Mouse (Mus musculus) forebrain, embryonic 12.5 days (tissue): ENCODE measurements around the gene Cfap77. TPM values are rescaled to one million over a fixed set of nuclear protein-coding genes. Genes with fewer than 3 reads are reported as not detected.

ENCODE experiments used
- ATAC-seq: fragments of 200-750 bp; cut with Nextera tagmentation; 2 replicates; pipeline ENCODE4 v1.8.0; 2017; ENCODE audit warnings: moderate TSS enrichment; ENCODE audit not compliant: low FRiP score
- H3K27ac ChIP-seq: fragments of 300-500 bp; sonication (generic); 2 replicates; pipeline ENCODE4 v1.5.1; 2016; ENCODE audit warnings: mild to moderate bottlenecking
- H3K27me3 ChIP-seq: fragments of 300-500 bp; sonication (generic); 2 replicates; pipeline ENCODE4 v1.6.1; 2016; ENCODE audit warnings: mild to moderate bottlenecking
- H3K36me3 ChIP-seq: fragments of 300-500 bp; sonication (generic); replicated peaks from 2 replicates; pipeline ENCODE4 v1.6.1; 2016; ENCODE audit warnings: mild to moderate bottlenecking
- H3K4me1 ChIP-seq: fragments of 300-500 bp; sonication (generic); 2 replicates; pipeline ENCODE4 v1.6.1; 2016
- H3K4me2 ChIP-seq: fragments of 300-500 bp; sonication (generic); 2 replicates; pipeline ENCODE4 v1.6.1; 2016; ENCODE audit warnings: mild to moderate bottlenecking, moderate library complexity
- H3K4me3 ChIP-seq: fragments of 300-500 bp; sonication (generic); replicated peaks from 2 replicates; pipeline ENCODE4 v1.5.1; 2016; ENCODE audit warnings: mild to moderate bottlenecking
- H3K9ac ChIP-seq: fragments of 300-500 bp; sonication (generic); 2 replicates; pipeline ENCODE4 v1.6.1; 2016; ENCODE audit warnings: mild to moderate bottlenecking
- H3K9me3 ChIP-seq: fragments of 300-500 bp; sonication (generic); 2 replicates; pipeline ENCODE4 v1.6.1; 2016
- WGBS: fragments of 180-500 bp; shearing (Covaris S2); methylation state at CpG from one replicate; pipeline ENCODE4 v1.1.7; 2016; 5-methylcytosine and 5-hydroxymethylcytosine counted together
- polyA plus RNA-seq: library from polyadenylated mRNA; unstranded; fragments of >200 nt; fragmentation: Nextera tagmentation; extraction: Ambion mirVana; gene quantifications from 2 replicates; pipeline ENCODE4 v1.2.1, GENCODE M21; 2016

Gene Cfap77
- polyA plus RNA-seq, 1 experiment from 2014 or later: 0.26 TPM

DNA sequence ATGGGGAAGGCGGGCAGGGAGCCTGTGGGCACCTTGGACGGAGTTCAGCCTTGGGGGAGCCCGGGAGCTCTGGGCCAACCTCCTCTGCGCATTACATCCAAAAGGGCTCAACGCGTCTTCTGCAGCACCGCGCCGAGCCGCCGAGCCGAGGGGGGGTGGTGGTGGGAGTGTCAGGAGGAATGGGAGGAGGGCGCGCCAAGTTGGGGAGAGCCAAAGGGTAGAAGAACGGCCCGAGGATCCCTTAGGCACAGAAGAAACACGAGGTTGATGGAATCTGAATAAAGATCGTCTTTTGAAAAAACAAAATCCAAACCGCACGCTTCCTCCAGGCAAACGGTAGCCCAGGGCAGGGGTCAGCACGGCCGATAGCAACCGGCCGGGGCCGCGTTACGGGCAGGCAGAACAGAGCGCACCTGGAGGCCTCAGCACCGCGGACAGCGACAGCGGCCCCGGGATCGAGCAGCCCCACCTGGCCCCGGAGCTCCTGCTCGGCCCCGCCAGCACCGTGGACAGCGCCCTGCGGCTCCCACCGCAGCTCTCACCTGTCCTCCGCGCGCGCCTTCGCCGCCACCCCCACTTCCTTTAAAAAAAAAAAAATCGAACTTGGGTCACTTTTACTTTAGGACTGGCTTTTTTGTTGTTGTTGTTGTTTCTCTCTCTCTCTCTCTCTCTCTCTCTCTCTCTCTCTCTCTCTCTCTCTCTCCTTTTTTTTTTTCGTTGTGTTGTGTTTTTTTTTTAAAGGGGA, 138.9 kb downstream of the Cfap77 start:
- Histone ChIP-seq H3K4me2 (no peak overlapping the region), H3K9me3 (no peaks in the 10 kb centered on the region), H3K4me1 (peaks cover 32% of the 10 kb centered on the region), H3K4me3 (peak overlapping the region; percentile 8), H3K27me3 (peaks cover 98% of the 10 kb centered on the region), H3K27ac (no peak overlapping the region), H3K9ac (no peak overlapping the region), H3K36me3 (no peaks in the 10 kb centered on the region)
- ATAC-seq: no peak
- under 1% methylated on average over 42 of the region's 50 CpGs for WGBS

DNA sequence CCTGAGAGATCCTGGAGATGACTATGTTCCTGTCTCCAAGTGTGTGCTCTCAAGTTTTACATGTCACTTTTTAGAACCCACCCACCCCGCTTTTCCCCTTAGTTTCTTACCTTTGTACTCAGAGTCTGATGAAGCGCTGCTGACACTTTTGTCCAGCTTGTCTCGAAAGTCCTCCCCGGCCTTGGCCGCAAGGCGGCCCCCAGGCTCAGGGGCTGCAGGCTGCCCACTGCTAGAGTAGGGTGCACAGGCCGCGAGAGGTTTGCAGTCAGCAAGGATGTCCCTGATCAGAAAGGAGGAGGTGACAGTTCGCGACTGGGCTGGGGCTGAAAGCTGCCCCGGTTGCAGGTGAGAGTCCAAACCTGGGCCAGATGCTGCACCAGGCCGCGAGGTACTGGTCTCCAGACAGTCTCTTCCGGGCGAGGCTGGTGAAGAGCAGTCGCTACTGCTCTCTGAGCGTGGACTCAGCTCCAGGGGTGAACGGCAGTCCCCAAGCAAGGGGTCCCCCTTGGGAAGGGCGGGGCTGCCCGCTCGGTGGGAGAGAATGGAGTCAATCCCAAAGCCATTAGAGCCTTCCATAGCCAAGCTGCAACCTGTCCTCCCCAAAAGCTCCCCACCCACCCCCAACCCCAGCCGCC, 139.6 kb downstream of the Cfap77 start:
- H3K9me3 ChIP-seq: no peaks in the 10 kb centered on the region
- H3K4me1 ChIP-seq: peaks cover 38% of the 10 kb centered on the region
- H3K27ac ChIP-seq: no peak overlapping the region
- 2% methylated on average over 22 of the region's 22 CpGs for WGBS
- H3K4me2 ChIP-seq: no peak overlapping the region
- peak overlapping the region; percentile 8; the same call in 1 of the 2 replicates for H3K4me3 ChIP-seq
- H3K27me3 ChIP-seq: peaks cover 98% of the 10 kb centered on the region
- no peak for ATAC-seq
- no peaks in the 10 kb centered on the region for H3K36me3 ChIP-seq
- H3K9ac ChIP-seq: no peak overlapping the region

DNA sequence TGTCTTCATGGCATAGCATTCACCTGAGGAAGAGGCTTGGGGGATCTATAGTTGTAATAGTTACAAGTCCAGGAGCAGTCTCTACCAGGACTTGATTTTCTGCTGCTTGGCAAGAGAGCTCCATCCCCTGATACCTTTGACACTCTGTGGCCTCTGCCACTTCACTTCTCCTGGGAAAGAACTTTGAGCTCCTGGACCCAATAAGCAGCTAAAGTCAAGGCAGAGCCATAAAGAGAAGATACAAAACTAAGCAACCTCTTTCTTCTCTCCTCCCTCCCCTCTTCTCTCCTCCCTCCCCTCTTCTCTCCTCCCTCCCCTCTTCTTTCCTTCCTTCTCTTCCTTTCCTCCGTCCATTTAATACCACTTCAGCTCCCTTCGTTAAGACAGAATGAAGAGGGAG, 140.7 kb downstream of the Cfap77 start:
- 3% methylated on average over 2 of the region's 2 CpGs for WGBS
- no peak overlapping the region for H3K27ac ChIP-seq
- peaks cover 45% of the 10 kb centered on the region for H3K4me1 ChIP-seq
- peaks cover 100% of the 10 kb centered on the region for H3K27me3 ChIP-seq
- H3K9ac ChIP-seq: no peak overlapping the region
- H3K4me3 ChIP-seq: no peak overlapping the region
- no peak overlapping the region for H3K4me2 ChIP-seq
- H3K36me3 ChIP-seq: no peaks in the 10 kb centered on the region
- no peaks in the 10 kb centered on the region for H3K9me3 ChIP-seq
- ATAC-seq: no peak

DNA sequence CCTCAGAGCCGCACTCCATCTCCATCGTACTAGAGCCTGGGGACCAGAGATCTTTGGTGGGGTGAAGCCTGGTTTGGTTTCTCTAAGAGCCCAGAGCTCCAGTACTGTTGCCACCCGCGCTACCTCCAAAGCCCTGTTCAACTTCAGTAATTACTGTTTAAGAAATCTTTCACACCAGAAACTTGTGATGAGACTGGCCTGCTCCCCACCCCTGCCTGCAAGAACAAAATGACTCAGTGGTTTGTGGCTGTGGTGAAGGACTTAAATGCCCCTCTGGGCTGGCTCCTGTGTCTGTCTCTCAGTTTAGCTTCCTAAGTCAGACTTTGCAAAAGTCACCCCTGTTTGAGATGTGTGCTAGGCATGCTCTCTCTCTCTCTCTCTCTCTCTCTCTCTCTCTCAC, 141.9 kb downstream of the Cfap77 start:
- H3K36me3 ChIP-seq: no peaks in the 10 kb centered on the region
- H3K4me2 ChIP-seq: no peak overlapping the region
- peaks cover 55% of the 10 kb centered on the region for H3K4me1 ChIP-seq
- no peak overlapping the region for H3K27ac ChIP-seq
- H3K4me3 ChIP-seq: no peak overlapping the region
- peaks cover 100% of the 10 kb centered on the region for H3K27me3 ChIP-seq
- H3K9ac ChIP-seq: no peak overlapping the region
- no peaks in the 10 kb centered on the region for H3K9me3 ChIP-seq
- under 1% methylated on average over 4 of the region's 4 CpGs for WGBS
- ATAC-seq: no peak

DNA sequence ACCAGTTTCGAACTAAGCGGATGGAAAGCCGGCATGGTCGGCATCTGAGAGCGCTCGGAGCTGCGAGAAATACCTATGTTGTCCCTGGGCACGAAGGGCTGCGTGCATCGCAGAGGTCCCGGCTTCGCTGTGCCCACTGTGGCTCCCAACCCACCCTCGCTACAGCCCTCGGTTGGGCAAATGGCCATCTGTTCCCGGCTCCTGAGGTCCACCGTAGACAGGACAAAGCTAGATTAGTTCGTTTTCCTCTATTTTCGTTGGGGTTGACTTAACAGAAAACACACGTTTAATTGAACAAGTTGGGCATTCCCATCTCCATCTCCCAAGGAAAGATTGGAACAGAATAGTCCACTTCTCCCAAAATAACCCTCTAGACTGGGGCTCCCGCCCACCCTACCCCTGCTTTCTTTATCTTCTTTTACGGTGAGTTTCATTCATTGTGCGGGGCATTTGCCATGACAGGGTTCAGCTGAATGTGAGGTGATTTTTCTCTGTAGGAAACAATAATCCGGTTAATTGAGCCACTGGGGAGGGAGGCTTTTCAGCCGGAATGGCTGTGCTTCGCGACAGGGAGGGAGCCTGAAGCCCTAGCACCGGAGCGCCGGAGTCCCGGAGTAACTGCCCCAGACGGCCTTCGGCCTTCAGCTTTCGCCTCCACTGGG, 142.7 kb downstream of the Cfap77 start:
- Histone ChIP-seq H3K9ac (no peak overlapping the region), H3K27me3 (peaks cover 100% of the 10 kb centered on the region), H3K4me2 (peak overlapping the region; percentile 6; the same call in 1 of the 2 replicates), H3K4me1 (peaks cover 56% of the 10 kb centered on the region), H3K36me3 (no peaks in the 10 kb centered on the region), H3K27ac (no peak overlapping the region), H3K9me3 (no peaks in the 10 kb centered on the region), H3K4me3 (peak overlapping the region; percentile 10)
- WGBS: under 1% methylated on average over 33 of the region's 33 CpGs
- no peak for ATAC-seq

DNA sequence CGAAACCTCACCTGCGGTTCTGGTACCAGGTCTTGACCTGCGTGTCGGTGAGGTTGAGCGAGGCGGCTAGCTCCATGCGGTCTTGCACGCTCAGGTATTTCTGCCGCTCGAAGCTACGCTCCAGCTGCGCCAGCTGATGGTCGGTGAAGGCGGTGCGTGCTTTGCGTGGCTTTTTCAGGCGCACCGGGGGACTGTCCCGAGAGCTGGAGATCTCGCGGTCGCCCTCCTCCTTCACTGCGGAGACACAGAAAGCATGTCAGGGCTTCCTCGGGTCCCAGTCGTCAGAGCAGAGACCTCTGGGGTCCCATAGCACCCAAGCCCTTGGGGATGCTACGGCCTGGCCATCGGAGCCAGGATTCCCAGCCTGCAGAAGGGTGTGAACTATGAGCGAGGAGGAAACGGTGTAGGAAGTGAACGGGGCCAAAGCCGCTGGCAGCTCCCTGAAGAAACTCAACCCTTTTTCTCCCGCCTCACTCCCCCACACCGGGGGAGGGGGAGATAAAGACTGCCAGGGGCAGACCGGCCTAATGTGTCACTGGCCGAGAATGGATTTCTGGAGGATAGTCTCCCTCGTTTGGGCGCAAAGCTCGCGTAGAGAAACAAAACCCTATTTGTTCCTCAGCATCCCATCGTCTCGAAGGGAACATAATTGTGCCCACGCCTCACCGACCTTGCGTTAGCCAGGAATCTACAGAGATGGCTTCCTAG, 143.4 kb downstream of the Cfap77 start:
- no peak for ATAC-seq
- H3K4me2 ChIP-seq: peak overlapping the region; percentile 6; the same call in 1 of the 2 replicates
- no peak overlapping the region for H3K27ac ChIP-seq
- peaks cover 63% of the 10 kb centered on the region for H3K4me1 ChIP-seq
- H3K36me3 ChIP-seq: no peaks in the 10 kb centered on the region
- H3K9ac ChIP-seq: no peak overlapping the region
- peak overlapping the region; percentile 10 for H3K4me3 ChIP-seq
- no peaks in the 10 kb centered on the region for H3K9me3 ChIP-seq
- WGBS: under 1% methylated on average over 44 of the region's 44 CpGs
- H3K27me3 ChIP-seq: peaks cover 100% of the 10 kb centered on the region

DNA sequence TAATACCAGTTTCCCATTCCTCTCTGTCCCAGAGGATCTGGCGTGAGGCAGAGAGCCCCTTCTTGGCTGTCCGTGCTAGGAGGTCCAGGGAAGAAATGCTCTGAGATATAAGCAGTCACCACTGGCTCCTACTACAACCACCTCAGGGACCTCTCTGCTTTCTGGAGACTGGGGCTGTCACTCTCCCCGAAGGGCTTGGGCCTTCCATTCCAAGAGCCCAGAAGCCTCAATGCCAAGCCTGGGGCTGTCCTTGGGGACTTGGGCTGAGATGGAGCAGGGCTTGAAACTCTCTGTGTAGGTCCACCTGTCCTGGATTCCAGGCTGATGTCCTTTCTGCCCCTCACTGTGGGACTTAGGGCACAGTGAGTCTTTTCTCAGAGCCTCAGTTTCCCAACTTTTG, 144.0 kb downstream of the Cfap77 start:
- no peak overlapping the region for H3K9ac ChIP-seq
- no peak for ATAC-seq
- 3% methylated on average over 3 of the region's 3 CpGs for WGBS
- H3K4me3 ChIP-seq: no peak overlapping the region; the same call in 1 of the 2 replicates
- peaks cover 100% of the 10 kb centered on the region for H3K27me3 ChIP-seq
- no peaks in the 10 kb centered on the region for H3K9me3 ChIP-seq
- peaks cover 61% of the 10 kb centered on the region for H3K4me1 ChIP-seq
- H3K36me3 ChIP-seq: no peaks in the 10 kb centered on the region
- H3K27ac ChIP-seq: no peak overlapping the region
- H3K4me2 ChIP-seq: peak overlapping the region; percentile 6

DNA sequence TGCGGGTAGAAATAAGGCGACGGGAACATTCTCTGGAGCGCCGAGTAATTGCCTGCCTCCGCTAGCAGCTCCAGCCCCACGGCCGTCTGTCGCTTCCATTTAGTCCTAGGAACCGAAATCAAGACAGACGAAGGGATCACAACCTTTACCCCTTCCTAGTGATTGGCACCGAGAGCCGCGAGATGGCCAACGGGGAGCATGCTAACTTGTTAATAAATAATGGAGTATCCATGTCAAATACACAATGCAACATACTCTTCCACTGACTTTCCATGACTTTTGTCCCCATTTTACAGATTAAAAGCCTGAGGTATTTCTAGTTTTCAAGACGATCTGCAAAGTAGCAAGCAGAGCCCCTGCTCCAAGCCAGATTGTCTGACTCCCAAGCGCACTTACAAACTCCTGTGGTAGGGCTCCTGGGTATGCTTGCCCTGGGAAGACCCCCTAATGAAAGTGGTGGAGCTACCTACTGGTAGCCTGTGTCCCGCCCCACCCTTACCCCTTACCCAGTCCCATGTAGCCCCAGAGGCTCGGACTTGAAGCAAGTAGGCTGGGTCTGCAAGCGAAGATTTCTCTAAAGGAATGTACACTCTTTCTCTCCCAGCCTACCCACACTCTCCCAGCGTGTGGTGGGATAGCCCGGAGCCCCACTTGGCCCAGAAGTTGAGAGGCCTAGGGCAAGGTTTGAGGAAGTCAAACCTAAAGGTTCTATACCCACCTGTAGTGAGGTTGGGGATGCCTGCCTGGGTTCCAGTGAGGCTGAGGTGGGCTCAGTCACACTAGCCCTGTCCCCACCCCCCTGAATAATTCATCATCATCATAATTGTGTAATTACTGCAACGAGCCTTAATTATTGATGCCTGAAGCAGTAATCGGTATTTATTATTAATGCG, 144.8 kb downstream of the Cfap77 start:
- WGBS: 5% methylated on average over 25 of the region's 25 CpGs

DNA sequence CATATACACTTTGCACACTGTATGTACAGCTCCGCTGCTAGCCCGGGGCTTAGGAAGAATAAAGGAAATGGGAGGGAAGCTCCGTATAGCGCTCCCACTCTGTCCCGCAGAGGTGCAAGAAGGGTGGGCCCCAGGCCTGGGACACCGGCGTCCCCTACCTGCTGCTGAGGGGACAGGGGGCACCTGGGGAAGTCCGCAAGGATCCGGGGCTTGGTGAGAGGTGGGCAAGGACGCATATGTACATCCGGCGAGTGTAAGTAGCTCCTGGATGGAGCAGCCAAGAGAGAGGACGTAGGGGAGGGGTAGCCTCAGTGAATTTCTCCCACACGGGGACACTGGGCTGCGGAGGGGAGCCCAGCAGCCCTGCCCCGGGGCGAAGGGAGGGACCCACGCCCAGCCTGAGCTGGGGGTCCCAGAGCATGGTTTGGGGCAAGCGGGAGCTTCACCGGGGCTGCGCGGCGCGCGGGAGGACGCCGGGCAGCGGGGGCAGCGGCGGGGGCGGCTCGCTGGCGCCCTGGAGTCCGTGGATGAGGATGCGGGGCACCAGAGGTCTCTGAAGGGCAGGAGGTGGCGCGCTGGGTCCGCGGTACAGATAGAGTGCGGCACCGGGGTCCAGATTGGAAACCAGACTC, 145.6 kb downstream of the Cfap77 start:
- peak overlapping the region; percentile 10 for H3K4me3 ChIP-seq
- under 1% methylated on average over 41 of the region's 41 CpGs for WGBS
- H3K27ac ChIP-seq: no peak overlapping the region
- H3K9me3 ChIP-seq: no peaks in the 10 kb centered on the region
- peaks cover 63% of the 10 kb centered on the region for H3K4me1 ChIP-seq
- no peak overlapping the region for H3K9ac ChIP-seq
- H3K36me3 ChIP-seq: peaks cover 13% of the 10 kb centered on the region
- peaks cover 100% of the 10 kb centered on the region for H3K27me3 ChIP-seq
- H3K4me2 ChIP-seq: peak overlapping the region; percentile 36
- ATAC-seq: no peak

More for the DNA sequence above, 144.8 kb downstream of the Cfap77 start:
- H3K4me3 ChIP-seq: no peak overlapping the region
- H3K9ac ChIP-seq: no peak overlapping the region
- peaks cover 100% of the 10 kb centered on the region for H3K27me3 ChIP-seq
- H3K36me3 ChIP-seq: peaks cover 6% of the 10 kb centered on the region
- H3K4me2 ChIP-seq: no peak overlapping the region
- H3K4me1 ChIP-seq: peaks cover 57% of the 10 kb centered on the region
- no peaks in the 10 kb centered on the region for H3K9me3 ChIP-seq
- no peak for ATAC-seq
- H3K27ac ChIP-seq: no peak overlapping the region

DNA sequence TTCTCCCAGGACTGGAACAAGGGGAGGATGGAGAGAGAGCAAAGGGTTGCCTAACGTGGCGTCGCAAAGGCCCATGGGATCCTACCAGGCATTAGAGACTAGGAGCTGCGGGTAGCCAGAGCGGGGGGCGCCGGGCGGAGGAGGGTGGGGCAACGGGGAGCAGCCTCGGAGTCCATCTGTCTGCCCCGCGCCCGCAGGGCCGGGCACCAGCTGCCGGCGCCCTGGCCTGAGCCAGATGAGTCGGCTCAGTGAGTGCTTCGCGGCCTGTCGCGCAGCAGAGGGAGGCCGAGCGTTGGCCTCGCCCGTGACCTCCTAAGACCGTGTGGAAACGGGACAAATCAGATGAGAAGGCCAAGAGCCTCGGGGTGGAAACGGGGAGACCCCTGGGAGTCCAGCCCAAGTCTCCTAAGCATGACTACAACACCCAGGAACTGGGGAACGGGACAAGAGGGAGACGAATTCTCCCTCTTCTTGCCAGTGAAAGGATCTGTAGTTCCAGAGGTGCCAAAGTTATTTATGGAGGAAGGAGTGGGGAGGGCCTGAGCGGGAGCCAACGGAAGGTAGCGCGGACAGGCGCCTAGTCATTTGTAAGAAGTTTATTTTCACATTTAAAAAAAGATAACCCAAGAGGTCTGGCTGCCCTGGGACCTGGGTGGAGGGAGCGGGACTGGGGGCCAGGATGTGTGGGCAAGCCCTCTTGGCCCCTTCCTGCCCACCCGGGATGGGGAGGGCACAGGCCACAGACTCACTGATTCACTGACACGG, 146.3 kb downstream of the Cfap77 start:
- ATAC-seq: peak; percentile 69
- Histone ChIP-seq H3K27me3 (peaks cover 100% of the 10 kb centered on the region), H3K4me3 (peak overlapping the region; percentile 25), H3K4me1 (peaks cover 63% of the 10 kb centered on the region), H3K36me3 (peaks cover 13% of the 10 kb centered on the region), H3K27ac (peak overlapping the region; percentile 46; the same call in 1 of the 2 replicates), H3K9ac (peak overlapping the region; percentile 29; the same call in 1 of the 2 replicates), H3K4me2 (peak overlapping the region; percentile 50), H3K9me3 (no peaks in the 10 kb centered on the region)
- WGBS: under 1% methylated on average over 36 of the region's 39 CpGs
